Mouse (Mus musculus): ENCODE results near the gene BC051019. TPM values are rescaled to one million over a fixed set of nuclear protein-coding genes. Genes with fewer than 3 reads are reported as not detected.

The BC051019 gene
- polyA plus RNA-seq, 1 experiment from 2014 or later: 0.37 TPM

DNA sequence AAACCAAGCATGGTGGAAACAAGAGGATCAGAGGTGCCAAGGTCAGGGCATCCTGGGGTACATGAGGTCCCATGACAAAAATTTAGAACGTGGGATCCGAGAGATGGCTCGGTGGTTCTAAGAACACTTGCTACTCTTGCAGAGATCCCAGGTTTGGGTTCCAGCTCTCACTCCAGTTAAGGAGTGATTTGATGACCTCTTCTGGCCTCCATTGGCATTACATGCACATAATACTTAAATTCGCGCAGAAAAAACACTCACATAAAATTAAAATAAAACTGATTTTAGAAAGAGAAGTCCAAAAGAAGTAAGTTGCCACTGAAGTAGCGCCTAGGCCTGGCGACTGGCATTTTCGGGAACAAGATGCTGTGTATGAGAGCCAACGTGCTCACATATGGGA lies 4.4 kb downstream of the BC051019 start:
- Histone ChIP-seq H3K4me3 (ENCODE audit: low read depth, low read length) (no peak overlapping the region), H3K27ac (ENCODE audit: low read depth, low read length) (no peak overlapping the region), H3K4me1 (replicated peaks; ENCODE audit: control insufficient read depth, insufficient read depth, low read length) (no peaks in the 10 kb centered on the region), H3K36me3 (ENCODE audit: control insufficient read depth, insufficient read depth, low read length) (no peaks in the 10 kb centered on the region), H3K9me3 (ENCODE audit: control insufficient read depth, low read length) (no peaks in the 10 kb centered on the region), H3K4me2 (replicated peaks; ENCODE audit: low read depth, low read length) (no peak overlapping the region), H3K9ac (ENCODE audit: low read depth, low read length) (no peak overlapping the region), H3K27me3 (ENCODE audit: control insufficient read depth, insufficient read depth, low read length) (no peaks in the 10 kb centered on the region)
- DNase-seq (ENCODE audit: low spot score) (peak; percentile 49), ATAC-seq (ENCODE audit: low FRiP score) (no peak)
- 67% methylated on average over 9 of the region's 9 CpGs for WGBS

DNA sequence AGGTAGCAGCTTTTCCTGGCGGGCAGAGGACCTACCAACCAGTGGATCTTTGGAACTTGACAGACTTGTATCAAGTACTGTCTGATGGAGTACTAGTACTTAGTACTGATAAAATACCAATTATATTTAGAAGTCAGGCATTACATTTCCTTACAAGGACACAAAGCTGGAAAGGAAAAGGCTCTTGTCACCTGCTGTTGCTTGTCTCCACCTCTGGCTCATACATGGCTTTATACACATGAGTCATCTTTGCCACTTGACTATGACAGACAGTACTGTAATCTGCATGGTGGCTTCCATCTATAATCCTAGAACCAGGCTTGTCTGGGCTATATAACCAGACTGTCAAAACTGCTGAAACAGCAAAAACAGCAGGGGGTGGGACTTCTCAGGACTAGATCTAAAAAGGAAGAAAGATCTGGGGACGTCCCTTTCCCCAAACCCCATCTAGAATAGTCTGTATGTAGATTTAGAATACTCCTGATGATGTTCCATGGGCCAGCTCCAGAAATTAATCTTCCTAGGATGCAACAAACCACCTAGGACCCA lies 10.1 kb downstream of the BC051019 start:
- no peak overlapping the region for H3K9ac ChIP-seq (ENCODE audit: low read depth, low read length)
- no peak for ATAC-seq (ENCODE audit: low FRiP score)
- H3K4me1 ChIP-seq (replicated peaks; ENCODE audit: control insufficient read depth, insufficient read depth, low read length): no peaks in the 10 kb centered on the region
- WGBS: 90% methylated on average over 2 of the region's 2 CpGs
- H3K36me3 ChIP-seq (ENCODE audit: control insufficient read depth, insufficient read depth, low read length): peaks cover 3% of the 10 kb centered on the region; the same call in 1 of the 2 replicates
- DNase-seq (ENCODE audit: low spot score): no peak
- H3K27me3 ChIP-seq (ENCODE audit: control insufficient read depth, insufficient read depth, low read length): no peaks in the 10 kb centered on the region
- no peaks in the 10 kb centered on the region for H3K9me3 ChIP-seq (ENCODE audit: control insufficient read depth, low read length)
- no peak overlapping the region for H3K4me3 ChIP-seq (ENCODE audit: low read depth, low read length)
- no peak overlapping the region for H3K27ac ChIP-seq (ENCODE audit: low read depth, low read length)
- no peak overlapping the region for H3K4me2 ChIP-seq (replicated peaks; ENCODE audit: low read depth, low read length)

DNA sequence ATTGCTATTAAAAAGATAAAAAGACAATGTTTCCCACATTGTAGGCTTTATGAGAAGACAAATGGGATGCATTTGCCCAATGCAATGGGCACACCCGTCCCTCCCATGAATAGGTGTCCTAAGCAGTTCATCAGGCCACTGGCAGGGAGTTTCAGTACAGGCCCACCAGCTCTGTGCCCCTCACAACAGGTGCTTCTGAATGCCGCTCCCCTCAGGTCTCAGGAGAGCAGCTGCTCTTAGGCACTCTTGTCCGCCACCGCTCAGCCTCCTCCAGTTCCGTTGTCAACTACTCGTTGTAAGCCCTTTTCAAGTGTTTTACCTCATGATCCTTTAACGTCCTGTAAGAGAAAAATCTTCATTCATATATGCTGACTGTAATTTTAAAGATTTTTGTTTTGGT lies 11.5 kb downstream of the BC051019 start:
- Histone ChIP-seq H3K9me3 (ENCODE audit: control insufficient read depth, low read length) (no peaks in the 10 kb centered on the region), H3K27me3 (ENCODE audit: control insufficient read depth, insufficient read depth, low read length) (no peaks in the 10 kb centered on the region), H3K4me3 (ENCODE audit: low read depth, low read length) (no peak overlapping the region), H3K36me3 (ENCODE audit: control insufficient read depth, insufficient read depth, low read length) (peaks cover 3% of the 10 kb centered on the region; the same call in 1 of the 2 replicates), H3K27ac (ENCODE audit: low read depth, low read length) (no peak overlapping the region), H3K4me1 (replicated peaks; ENCODE audit: control insufficient read depth, insufficient read depth, low read length) (no peaks in the 10 kb centered on the region), H3K4me2 (replicated peaks; ENCODE audit: low read depth, low read length) (no peak overlapping the region), H3K9ac (ENCODE audit: low read depth, low read length) (no peak overlapping the region)
- no peak for DNase-seq (ENCODE audit: low spot score)
- WGBS: 92% methylated on average over 7 of the region's 7 CpGs
- ATAC-seq (ENCODE audit: low FRiP score): no peak

DNA sequence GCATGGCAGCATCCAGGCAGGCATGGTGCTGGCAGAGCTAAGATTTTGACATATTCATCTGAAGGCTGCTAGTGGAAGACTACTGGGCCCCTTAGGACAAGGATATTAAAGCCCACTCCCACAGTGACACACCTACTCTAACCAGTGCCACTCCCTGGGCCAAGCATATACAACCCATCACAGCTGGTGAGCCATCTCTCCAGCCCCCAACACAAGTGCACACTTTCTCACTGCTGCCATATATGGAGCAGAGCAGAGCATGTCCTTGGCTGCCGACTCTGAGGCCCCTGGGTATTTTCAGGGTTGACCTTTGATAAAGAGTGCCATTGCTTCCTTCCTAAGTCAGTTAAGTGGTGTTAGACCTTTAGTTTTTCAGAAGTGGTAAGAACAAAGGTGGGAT lies 13.6 kb downstream of the BC051019 start:
- Histone ChIP-seq H3K9ac (ENCODE audit: low read depth, low read length) (no peak overlapping the region), H3K4me3 (ENCODE audit: low read depth, low read length) (no peak overlapping the region), H3K27me3 (ENCODE audit: control insufficient read depth, insufficient read depth, low read length) (no peaks in the 10 kb centered on the region), H3K27ac (ENCODE audit: low read depth, low read length) (no peak overlapping the region), H3K4me2 (replicated peaks; ENCODE audit: low read depth, low read length) (no peak overlapping the region), H3K36me3 (ENCODE audit: control insufficient read depth, insufficient read depth, low read length) (peaks cover 3% of the 10 kb centered on the region; the same call in 1 of the 2 replicates), H3K9me3 (ENCODE audit: control insufficient read depth, low read length) (no peaks in the 10 kb centered on the region), H3K4me1 (replicated peaks; ENCODE audit: control insufficient read depth, insufficient read depth, low read length) (no peaks in the 10 kb centered on the region)
- WGBS: 80% methylated on average over 1 of the region's 1 CpGs
- no peak for ATAC-seq (ENCODE audit: low FRiP score)
- no peak for DNase-seq (ENCODE audit: low spot score)

DNA sequence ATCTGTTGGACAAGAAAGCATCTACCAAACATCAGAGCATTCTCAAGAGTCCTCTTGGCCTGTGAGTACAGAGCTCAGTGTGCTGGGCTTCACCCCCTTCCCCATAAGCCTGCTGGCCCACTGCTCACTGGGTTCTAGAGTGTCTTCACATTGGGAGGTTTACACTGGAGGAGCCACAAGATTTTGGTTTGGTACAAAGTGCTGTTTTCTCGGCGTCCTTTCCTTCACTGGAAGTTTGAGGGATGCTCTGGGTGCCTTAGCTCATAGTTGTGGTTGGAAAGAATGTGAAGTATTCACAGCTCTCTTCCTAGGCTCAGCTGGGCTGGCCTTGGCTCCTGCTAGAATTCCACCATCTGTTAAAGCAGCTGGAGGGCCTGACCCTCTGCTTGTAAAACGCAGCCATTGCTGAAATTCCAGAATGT lies 14.7 kb downstream of the BC051019 start:
- no peaks in the 10 kb centered on the region for H3K27me3 ChIP-seq (ENCODE audit: control insufficient read depth, insufficient read depth, low read length)
- H3K9ac ChIP-seq (ENCODE audit: low read depth, low read length): no peak overlapping the region
- no peak overlapping the region for H3K27ac ChIP-seq (ENCODE audit: low read depth, low read length)
- no peak overlapping the region for H3K4me3 ChIP-seq (ENCODE audit: low read depth, low read length)
- H3K36me3 ChIP-seq (ENCODE audit: control insufficient read depth, insufficient read depth, low read length): peaks cover 3% of the 10 kb centered on the region; the same call in 1 of the 2 replicates
- DNase-seq (ENCODE audit: low spot score) (no peak), ATAC-seq (ENCODE audit: low FRiP score) (no peak)
- WGBS: 64% methylated on average over 3 of the region's 3 CpGs
- no peak overlapping the region for H3K4me2 ChIP-seq (replicated peaks; ENCODE audit: low read depth, low read length)
- H3K9me3 ChIP-seq (ENCODE audit: control insufficient read depth, low read length): no peaks in the 10 kb centered on the region
- no peaks in the 10 kb centered on the region for H3K4me1 ChIP-seq (replicated peaks; ENCODE audit: control insufficient read depth, insufficient read depth, low read length)

DNA sequence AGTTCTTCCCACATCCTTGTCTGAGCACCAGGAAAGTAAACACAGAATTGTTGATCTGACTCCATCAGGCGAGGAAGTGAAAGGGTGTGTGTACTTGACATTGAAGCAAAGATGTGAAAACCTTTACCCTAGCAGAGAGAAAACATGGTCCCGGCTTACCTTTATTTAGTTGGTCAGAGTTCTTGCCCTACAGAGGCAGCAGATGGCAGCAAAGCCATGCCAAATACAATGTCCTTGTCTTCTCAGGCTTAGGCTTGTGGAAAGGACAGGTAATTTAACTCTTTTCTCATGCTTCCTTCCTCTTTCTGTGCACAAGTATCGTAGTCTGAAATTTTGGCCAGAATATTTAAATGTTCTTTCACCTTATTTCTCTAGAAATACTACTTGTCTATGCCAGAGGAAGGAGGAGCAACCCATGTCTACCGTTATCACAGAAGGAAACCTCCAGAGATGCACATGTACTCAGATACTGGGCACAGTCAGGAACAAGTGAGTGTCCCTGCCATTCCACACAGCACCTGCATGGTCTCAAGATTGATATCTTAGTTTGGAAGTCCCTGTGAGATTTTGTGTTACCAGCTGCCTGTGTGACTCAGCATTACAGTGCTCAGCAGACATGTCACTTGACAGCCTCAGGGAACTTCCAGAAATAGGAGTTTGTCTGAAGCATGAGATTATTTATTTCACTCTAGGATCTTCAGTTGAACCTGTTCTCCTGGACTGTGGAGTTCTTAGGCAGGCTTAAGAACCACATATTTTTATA lies 16.4 kb downstream of the BC051019 start:
- Histone ChIP-seq H3K4me1 (replicated peaks; ENCODE audit: control insufficient read depth, insufficient read depth, low read length) (no peaks in the 10 kb centered on the region), H3K4me3 (ENCODE audit: low read depth, low read length) (no peak overlapping the region), H3K27ac (ENCODE audit: low read depth, low read length) (no peak overlapping the region), H3K36me3 (ENCODE audit: control insufficient read depth, insufficient read depth, low read length) (peaks cover 2% of the 10 kb centered on the region; the same call in 1 of the 2 replicates), H3K4me2 (replicated peaks; ENCODE audit: low read depth, low read length) (no peak overlapping the region), H3K9ac (ENCODE audit: low read depth, low read length) (no peak overlapping the region), H3K27me3 (ENCODE audit: control insufficient read depth, insufficient read depth, low read length) (no peaks in the 10 kb centered on the region), H3K9me3 (ENCODE audit: control insufficient read depth, low read length) (no peaks in the 10 kb centered on the region)
- DNase-seq (ENCODE audit: low spot score) (peak; percentile 51), ATAC-seq (ENCODE audit: low FRiP score) (no peak)
- 59% methylated on average over 4 of the region's 4 CpGs for WGBS

DNA sequence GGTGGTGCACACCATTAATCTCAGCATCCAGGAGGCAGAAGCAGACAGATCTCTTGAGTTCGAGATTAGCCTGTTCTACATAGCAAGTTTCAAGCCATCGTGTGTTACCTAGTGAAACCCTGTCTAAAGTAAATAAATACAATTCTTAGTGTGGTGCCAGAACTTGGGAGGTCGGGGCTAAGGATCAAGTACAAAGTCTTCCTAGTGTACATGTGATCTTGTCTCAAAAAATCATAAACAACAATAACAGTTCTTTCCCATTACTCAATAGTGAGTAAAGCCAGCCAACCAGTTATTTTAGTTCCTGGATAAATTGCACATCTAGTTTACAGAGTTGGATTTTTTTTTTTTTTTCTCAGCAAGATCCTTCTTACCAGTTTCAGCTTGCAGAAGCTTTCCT lies 19.2 kb downstream of the BC051019 start:
- no peaks in the 10 kb centered on the region for H3K27me3 ChIP-seq (ENCODE audit: control insufficient read depth, insufficient read depth, low read length)
- DNase-seq (ENCODE audit: low spot score) (no peak), ATAC-seq (ENCODE audit: low FRiP score) (no peak)
- no peak overlapping the region; the same call in 1 of the 2 replicates for H3K9ac ChIP-seq (ENCODE audit: low read depth, low read length)
- 66% methylated on average over 3 of the region's 3 CpGs for WGBS
- H3K9me3 ChIP-seq (ENCODE audit: control insufficient read depth, low read length): no peaks in the 10 kb centered on the region
- H3K4me1 ChIP-seq (replicated peaks; ENCODE audit: control insufficient read depth, insufficient read depth, low read length): no peaks in the 10 kb centered on the region
- peak overlapping the region; percentile 50 for H3K4me2 ChIP-seq (replicated peaks; ENCODE audit: low read depth, low read length)
- no peak overlapping the region for H3K27ac ChIP-seq (ENCODE audit: low read depth, low read length)
- H3K36me3 ChIP-seq (ENCODE audit: control insufficient read depth, insufficient read depth, low read length): no peaks in the 10 kb centered on the region
- H3K4me3 ChIP-seq (ENCODE audit: low read depth, low read length): peak overlapping the region; percentile 56

DNA sequence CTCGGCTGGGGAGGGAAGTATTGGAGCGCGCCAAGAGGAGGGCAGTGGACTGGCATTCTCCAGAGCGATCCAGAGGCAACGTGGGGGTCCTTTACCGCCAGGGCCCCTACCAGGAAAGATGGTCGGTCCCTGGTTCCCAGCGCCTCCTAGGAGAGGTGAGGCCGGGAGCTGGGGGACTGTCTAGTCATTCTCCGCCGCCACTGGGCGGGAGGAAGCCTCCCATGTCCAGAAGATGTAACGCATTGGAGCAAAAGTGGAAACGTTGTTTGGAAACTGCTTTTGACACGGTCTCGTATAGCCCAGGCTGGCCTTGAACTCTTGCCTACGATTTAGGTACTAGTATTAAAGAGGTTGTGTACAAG lies 19.7 kb downstream of the BC051019 start:
- H3K4me2 ChIP-seq (replicated peaks; ENCODE audit: low read depth, low read length): peak overlapping the region; percentile 50
- ATAC-seq (ENCODE audit: low FRiP score) (no peak), DNase-seq (ENCODE audit: low spot score) (no peak)
- peak overlapping the region; percentile 56 for H3K4me3 ChIP-seq (ENCODE audit: low read depth, low read length)
- no peaks in the 10 kb centered on the region for H3K36me3 ChIP-seq (ENCODE audit: control insufficient read depth, insufficient read depth, low read length)
- H3K27me3 ChIP-seq (ENCODE audit: control insufficient read depth, insufficient read depth, low read length): no peaks in the 10 kb centered on the region
- H3K27ac ChIP-seq (ENCODE audit: low read depth, low read length): 0 out of 2 replicates have a peak overlapping the region, but pooled peaks have one; percentile 17
- H3K4me1 ChIP-seq (replicated peaks; ENCODE audit: control insufficient read depth, insufficient read depth, low read length): no peaks in the 10 kb centered on the region
- 1% methylated on average over 17 of the region's 17 CpGs for WGBS
- H3K9ac ChIP-seq (ENCODE audit: low read depth, low read length): peak overlapping the region; percentile 64
- no peaks in the 10 kb centered on the region for H3K9me3 ChIP-seq (ENCODE audit: control insufficient read depth, low read length)

Measured in hindbrain, embryonic 11.5 days (tissue).